Mouse (Mus musculus) heart, embryonic 11.5 days (tissue): ENCODE results near the gene Ppp1r1c. TPM values are rescaled to one million over a fixed set of nuclear protein-coding genes. Genes with fewer than 3 reads are reported as not detected.

Experiments
- ATAC-seq: fragments of 200-750 bp; cut with Nextera tagmentation; replicated peaks from 2 replicates; pipeline ENCODE4 v1.8.0; 2017; ENCODE audit warnings: moderate library complexity; ENCODE audit not compliant: insufficient number of reproducible peaks, low FRiP score, low TSS enrichment
- H3K27ac ChIP-seq: fragments of 300-500 bp; sonication (generic); 2 replicates; pipeline ENCODE4 v1.5.1; 2014; ENCODE audit warnings: mild to moderate bottlenecking, low read depth, low read length
- H3K27me3 ChIP-seq: fragments of 300-500 bp; sonication (generic); 2 replicates; pipeline ENCODE4 v1.6.1; 2014; ENCODE audit warnings: mild to moderate bottlenecking, low read length, mixed read lengths; ENCODE audit not compliant: control insufficient read depth, insufficient read depth
- H3K36me3 ChIP-seq: fragments of 300-500 bp; sonication (generic); 2 replicates; pipeline ENCODE4 v1.6.1; 2014; ENCODE audit warnings: mild to moderate bottlenecking, low read length, moderate library complexity, mixed read lengths; ENCODE audit not compliant: control insufficient read depth, insufficient read depth
- H3K4me1 ChIP-seq: fragments of 300-500 bp; sonication (generic); 2 replicates; pipeline ENCODE4 v1.6.1; 2014; ENCODE audit warnings: low read length; ENCODE audit not compliant: control insufficient read depth, insufficient read depth
- H3K4me2 ChIP-seq: fragments of 300-500 bp; sonication (generic); 2 replicates; pipeline ENCODE4 v1.6.1; 2014; ENCODE audit warnings: mild to moderate bottlenecking, moderate library complexity
- H3K4me3 ChIP-seq: fragments of 300-500 bp; sonication (generic); 2 replicates; pipeline ENCODE4 v1.5.1; 2014; ENCODE audit warnings: low read depth, low read length
- H3K9ac ChIP-seq: fragments of 300-500 bp; sonication (generic); 2 replicates; pipeline ENCODE4 v1.6.1; 2014; ENCODE audit warnings: mild to moderate bottlenecking, low read depth, low read length, moderate library complexity
- H3K9me3 ChIP-seq: fragments of 300-500 bp; sonication (generic); replicated peaks from 2 replicates; pipeline ENCODE4 v1.6.1; 2016; ENCODE audit warnings: low read length; ENCODE audit not compliant: control insufficient read depth
- WGBS: fragments of 180-500 bp; shearing (Covaris S2); extraction: QIAGEN DNeasy Blood & Tissue Kit; methylation state at CpG from one replicate; pipeline ENCODE4 v1.1.7; 2014; ENCODE audit not compliant: insufficient replicate concordance; 5-methylcytosine and 5-hydroxymethylcytosine counted together
- polyA plus RNA-seq: library from polyadenylated mRNA; unstranded; fragments of >200 nt; fragmentation: Nextera tagmentation; extraction: Ambion mirVana; gene quantifications from 2 replicates; pipeline ENCODE4 v1.2.1, GENCODE M21; 2014

The Ppp1r1c gene
- polyA plus RNA-seq, 1 experiment from 2014 or later, result not detected

DNA sequence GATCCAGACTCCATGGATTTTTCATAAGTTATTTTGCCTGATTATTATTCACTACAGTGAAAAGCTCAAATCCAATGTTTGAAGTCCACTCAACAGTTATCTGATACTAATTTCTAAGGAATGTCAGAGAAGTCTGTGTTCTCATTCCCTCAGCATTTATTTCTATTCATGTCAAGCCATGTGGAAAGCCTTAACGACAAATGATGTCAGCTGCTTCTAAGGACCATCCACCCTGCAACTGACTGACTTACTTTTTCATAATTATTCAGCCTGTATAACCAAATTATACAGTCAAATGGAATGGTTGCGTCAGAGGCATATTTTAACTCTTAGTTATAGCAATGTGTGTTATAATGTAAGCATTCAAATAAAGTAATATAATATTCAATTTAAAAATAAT is 8.3 kb downstream of the Ppp1r1c start:
- no peak overlapping the region for H3K27ac ChIP-seq
- no peak overlapping the region for H3K4me3 ChIP-seq
- no peak overlapping the region for H3K4me2 ChIP-seq
- H3K36me3 ChIP-seq, result no peaks in the 10 kb centered on the region
- no peaks in the 10 kb centered on the region for H3K9me3 ChIP-seq
- no peak overlapping the region for H3K9ac ChIP-seq
- 76% methylated on average over 2 of the region's 2 CpGs for WGBS
- no peak for ATAC-seq
- H3K27me3 ChIP-seq, result no peaks in the 10 kb centered on the region
- H3K4me1 ChIP-seq, result no peaks in the 10 kb centered on the region; the same call in 1 of the 2 replicates

DNA sequence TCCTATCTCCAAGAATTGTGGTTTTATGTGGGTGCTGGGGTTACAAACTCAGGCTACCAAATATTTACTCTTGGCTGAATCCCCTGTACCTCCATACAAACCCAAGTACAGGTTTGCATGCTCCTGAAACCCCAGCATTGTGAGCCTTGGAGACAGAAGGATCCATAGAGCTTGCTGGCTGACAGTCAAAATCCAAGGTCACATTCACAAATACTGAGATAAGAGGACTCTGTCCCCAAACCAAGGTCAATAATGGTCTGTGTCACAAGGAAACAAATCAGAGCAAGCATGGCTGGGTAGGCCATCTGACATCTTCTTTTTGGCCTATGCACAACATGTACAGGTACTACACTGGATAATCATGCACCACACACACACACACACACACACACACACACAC is 10.3 kb downstream of the Ppp1r1c start:
- Histone ChIP-seq H3K4me3 (no peak overlapping the region), H3K4me1 (no peaks in the 10 kb centered on the region; the same call in 1 of the 2 replicates), H3K27me3 (no peaks in the 10 kb centered on the region), H3K36me3 (no peaks in the 10 kb centered on the region), H3K9ac (no peak overlapping the region), H3K27ac (no peak overlapping the region), H3K9me3 (no peaks in the 10 kb centered on the region), H3K4me2 (no peak overlapping the region)
- ATAC-seq, result no peak

DNA sequence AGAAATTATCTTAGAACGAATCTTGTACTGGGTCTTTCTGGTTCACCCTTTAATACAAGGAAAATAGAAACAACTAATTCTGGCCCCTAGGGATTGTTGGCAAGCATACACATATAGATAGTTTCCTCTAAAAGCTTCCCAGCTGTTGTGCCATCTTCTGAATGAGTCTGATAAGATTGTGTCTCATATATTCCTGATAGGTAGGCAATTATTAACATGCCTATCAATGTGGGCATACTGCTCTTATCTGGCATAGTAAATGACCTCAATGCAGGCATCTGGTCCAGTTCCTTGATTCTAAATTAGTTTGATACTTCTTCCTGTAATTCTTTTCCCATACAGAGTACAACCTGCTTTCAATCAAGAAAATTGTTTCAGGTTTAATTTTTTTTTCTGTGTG is 14.8 kb downstream of the Ppp1r1c start:
- no peak overlapping the region for H3K4me2 ChIP-seq
- H3K9me3 ChIP-seq, result no peaks in the 10 kb centered on the region
- 73% methylated on average over 1 of the region's 1 CpGs for WGBS
- H3K36me3 ChIP-seq, result no peaks in the 10 kb centered on the region
- no peak overlapping the region for H3K9ac ChIP-seq
- no peaks in the 10 kb centered on the region for H3K4me1 ChIP-seq
- H3K27me3 ChIP-seq, result no peaks in the 10 kb centered on the region
- no peak for ATAC-seq
- no peak overlapping the region for H3K4me3 ChIP-seq
- no peak overlapping the region for H3K27ac ChIP-seq

DNA sequence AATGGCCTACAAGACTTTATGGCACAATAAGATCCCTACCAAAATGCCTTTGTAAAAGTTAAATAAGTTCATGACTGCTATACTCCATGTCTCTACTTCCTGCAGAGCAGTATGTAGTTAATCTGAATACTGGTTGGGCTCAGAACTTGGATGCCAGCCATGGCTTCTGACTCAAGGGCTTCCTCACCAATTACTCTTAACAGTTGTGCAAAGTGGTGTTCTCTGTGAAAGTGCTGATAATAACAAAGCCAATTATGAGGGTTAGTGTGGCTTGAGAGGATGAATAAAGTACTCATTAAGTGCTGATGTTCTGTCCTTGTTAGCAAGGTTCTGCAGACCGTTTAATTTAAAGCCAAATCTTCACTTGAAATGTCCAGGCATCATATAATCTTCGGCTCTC is 31.4 kb downstream of the Ppp1r1c start:
- WGBS, result 64% methylated on average over 2 of the region's 2 CpGs
- no peak overlapping the region for H3K9ac ChIP-seq
- no peak overlapping the region for H3K4me3 ChIP-seq
- H3K9me3 ChIP-seq, result peaks cover 12% of the 10 kb centered on the region
- no peaks in the 10 kb centered on the region for H3K4me1 ChIP-seq
- no peak overlapping the region for H3K27ac ChIP-seq
- ATAC-seq, result no peak
- H3K4me2 ChIP-seq, result no peak overlapping the region
- H3K36me3 ChIP-seq, result no peaks in the 10 kb centered on the region
- H3K27me3 ChIP-seq, result no peaks in the 10 kb centered on the region

GRCm38 (mm10) chr2:79741966-79742365 is 34.4 kb downstream of the Ppp1r1c start:
- no peak overlapping the region for H3K9ac ChIP-seq
- no peak overlapping the region for H3K4me3 ChIP-seq
- ATAC-seq, result no peak
- WGBS, result 54% methylated on average over 2 of the region's 2 CpGs
- H3K27ac ChIP-seq, result no peak overlapping the region
- no peak overlapping the region for H3K4me2 ChIP-seq
- H3K36me3 ChIP-seq, result no peaks in the 10 kb centered on the region
- peaks cover 12% of the 10 kb centered on the region for H3K9me3 ChIP-seq
- no peaks in the 10 kb centered on the region for H3K4me1 ChIP-seq
- no peaks in the 10 kb centered on the region; the same call in 1 of the 2 replicates for H3K27me3 ChIP-seq

DNA sequence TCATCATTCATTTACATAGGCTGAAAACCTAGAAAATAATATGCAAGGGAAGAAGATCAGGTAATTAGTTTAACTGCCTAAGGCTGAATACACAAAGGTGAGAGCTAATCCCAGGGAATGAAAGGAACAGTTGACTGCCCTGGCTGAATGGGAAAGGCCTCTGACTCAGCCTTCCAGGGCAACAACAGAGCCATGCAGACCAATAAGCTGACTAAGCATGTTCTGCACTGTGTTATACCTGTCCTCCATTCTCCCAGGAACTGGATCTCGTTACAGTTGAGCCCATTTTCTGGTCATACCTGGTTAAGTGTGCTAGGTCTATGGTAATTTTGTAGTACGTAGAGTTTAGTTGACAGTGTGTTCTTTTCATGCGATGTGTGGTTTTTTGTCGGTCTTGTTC is 36.6 kb downstream of the Ppp1r1c start:
- 84% methylated on average over 4 of the region's 4 CpGs for WGBS
- Histone ChIP-seq H3K9ac (no peak overlapping the region), H3K27me3 (no peaks in the 10 kb centered on the region; the same call in 1 of the 2 replicates), H3K9me3 (no peaks in the 10 kb centered on the region), H3K4me2 (no peak overlapping the region), H3K27ac (no peak overlapping the region), H3K4me3 (no peak overlapping the region), H3K4me1 (no peaks in the 10 kb centered on the region), H3K36me3 (no peaks in the 10 kb centered on the region)
- no peak for ATAC-seq

DNA sequence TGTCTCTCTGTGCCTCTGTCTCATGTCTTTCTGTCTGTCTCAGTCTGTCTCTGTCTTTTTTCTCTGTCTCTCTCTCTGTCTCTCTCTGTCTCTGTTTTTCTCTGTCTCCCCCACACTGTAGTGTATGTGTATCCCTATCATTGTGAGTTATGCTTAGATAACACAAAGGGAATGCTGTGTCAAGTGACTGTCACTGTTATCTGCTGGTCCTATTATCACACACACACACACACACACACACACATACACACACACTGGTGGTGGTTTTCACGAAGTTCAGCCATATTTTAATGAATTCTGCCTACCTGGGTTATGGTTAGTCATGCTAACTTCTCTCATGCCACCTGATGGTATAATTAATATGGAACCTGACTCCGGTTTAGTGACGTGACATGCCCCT is 44.1 kb downstream of the Ppp1r1c start:
- no peak overlapping the region for H3K9ac ChIP-seq
- H3K27ac ChIP-seq, result no peak overlapping the region
- no peak for ATAC-seq
- 60% methylated on average over 3 of the region's 3 CpGs for WGBS
- H3K9me3 ChIP-seq, result no peaks in the 10 kb centered on the region
- no peaks in the 10 kb centered on the region for H3K36me3 ChIP-seq
- no peak overlapping the region for H3K4me3 ChIP-seq
- no peaks in the 10 kb centered on the region for H3K27me3 ChIP-seq
- H3K4me1 ChIP-seq, result no peaks in the 10 kb centered on the region
- H3K4me2 ChIP-seq, result no peak overlapping the region

DNA sequence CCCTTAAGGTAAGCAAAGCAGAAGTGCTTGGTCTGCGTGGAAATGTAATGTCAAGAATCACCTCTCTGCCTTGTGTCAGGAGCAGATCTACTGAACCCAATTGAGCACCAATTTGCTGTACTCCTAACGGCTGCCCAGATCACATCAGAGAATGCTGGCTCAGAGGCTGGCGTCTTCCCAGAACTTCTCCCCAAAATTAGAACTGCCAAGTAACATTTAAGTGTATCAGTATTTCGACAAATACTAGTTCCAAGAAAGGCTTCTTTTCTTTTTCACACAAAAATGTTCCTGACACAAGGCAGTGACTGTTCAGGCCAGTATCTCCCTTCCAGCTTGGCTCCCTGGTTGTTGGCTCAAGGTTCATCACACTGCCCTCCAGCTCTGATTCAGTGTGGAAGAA is 52.4 kb downstream of the Ppp1r1c start:
- ATAC-seq, result no peak
- 63% methylated on average over 4 of the region's 4 CpGs for WGBS
- no peak overlapping the region for H3K27ac ChIP-seq
- H3K9ac ChIP-seq, result no peak overlapping the region
- no peaks in the 10 kb centered on the region for H3K9me3 ChIP-seq
- no peaks in the 10 kb centered on the region for H3K36me3 ChIP-seq
- H3K4me2 ChIP-seq, result no peak overlapping the region
- H3K27me3 ChIP-seq, result no peaks in the 10 kb centered on the region
- no peak overlapping the region for H3K4me3 ChIP-seq
- H3K4me1 ChIP-seq, result no peaks in the 10 kb centered on the region

DNA sequence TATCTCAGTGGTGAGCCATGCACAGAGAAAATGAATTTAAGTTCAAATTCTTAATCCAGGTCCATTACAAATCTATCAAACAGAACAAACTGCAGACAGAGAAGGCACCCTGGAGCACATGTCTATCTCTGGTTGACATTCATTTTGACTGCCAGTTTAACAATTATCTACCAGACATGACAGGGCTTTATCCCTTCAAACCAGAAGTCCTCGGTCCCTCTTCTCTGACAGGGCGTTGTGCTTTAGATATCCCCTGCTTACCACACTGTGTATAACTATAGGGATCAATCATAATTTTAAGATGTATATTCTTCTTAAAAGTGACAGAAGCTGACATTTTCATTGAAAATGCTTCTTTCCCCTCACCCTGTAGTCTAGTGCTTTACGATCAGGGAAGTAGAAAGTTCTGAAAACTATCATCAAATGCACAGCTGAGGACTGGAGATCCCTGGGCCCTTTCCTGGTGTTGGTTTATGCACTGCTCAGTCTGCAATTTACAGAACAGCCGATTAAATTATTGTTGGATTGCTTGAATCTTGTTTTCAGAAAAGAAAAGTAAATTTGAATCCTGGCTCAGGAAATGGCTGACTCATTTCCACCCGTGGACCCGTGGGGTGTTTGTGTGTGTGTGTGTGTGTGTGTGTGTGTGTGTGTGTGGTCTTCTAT is 55.3 kb downstream of the Ppp1r1c start:
- H3K36me3 ChIP-seq, result no peaks in the 10 kb centered on the region
- ATAC-seq, result no peak
- H3K27me3 ChIP-seq, result no peaks in the 10 kb centered on the region
- no peak overlapping the region for H3K27ac ChIP-seq
- WGBS, result 62% methylated on average over 6 of the region's 6 CpGs
- no peaks in the 10 kb centered on the region for H3K4me1 ChIP-seq
- H3K9me3 ChIP-seq, result no peaks in the 10 kb centered on the region
- no peak overlapping the region for H3K4me2 ChIP-seq
- H3K9ac ChIP-seq, result no peak overlapping the region
- no peak overlapping the region for H3K4me3 ChIP-seq
